Mouse (Mus musculus): ENCODE measurements at regions not wholly inside any gene's neighbourhood (a gene's known extent, or its start where the extent isn't known, plus 50 kb on each side); places are given as distances from the start of the nearest gene placed in this dataset.
"Not testable (repeated sequence)": the region's sequence is repeated elsewhere in the genome, so short reads cannot be mapped to it uniquely, and the experiment has no call there.

GRCm38 (mm10) chr6:31130522-31130921, 171.6 kb upstream of the Klf14 start:
- DNase-seq (ENCODE audit: low read depth, low spot score), result no peak

GRCm38 (mm10) chr6:31131716-31132115, 172.8 kb upstream of the Klf14 start:
- no peak for DNase-seq (ENCODE audit: low read depth, low spot score)

- DNase-seq (ENCODE audit: low read depth, low spot score), result no peak
Observed at GRCm38 (mm10) chr6:31132396-31133190, 173.7 kb upstream of the Klf14 start.

GRCm38 (mm10) chr6:31133896-31134735, 175.2 kb upstream of the Klf14 start:
- no peak for DNase-seq (ENCODE audit: low read depth, low spot score)

- no peak for DNase-seq (ENCODE audit: low read depth, low spot score)
Observed at GRCm38 (mm10) chr6:31134736-31135077, 175.8 kb upstream of the Klf14 start.

- DNase-seq (ENCODE audit: low read depth, low spot score), result no peak
Observed at GRCm38 (mm10) chr6:31135580-31135979, 176.7 kb upstream of the Klf14 start.

GRCm38 (mm10) chr6:31136895-31137294, 178.0 kb upstream of the Klf14 start:
- DNase-seq (ENCODE audit: low read depth, low spot score), result no peak

GRCm38 (mm10) chr6:31137351-31137750, 178.5 kb upstream of the Klf14 start:
- no peak for DNase-seq (ENCODE audit: low read depth, low spot score)

- DNase-seq (ENCODE audit: low read depth, low spot score), result no peak
Observed at GRCm38 (mm10) chr6:31140000-31140399, 181.1 kb upstream of the Klf14 start.

GRCm38 (mm10) chr6:31140593-31140992, 181.7 kb upstream of the Klf14 start:
- no peak for DNase-seq (ENCODE audit: low read depth, low spot score)

- no peak for DNase-seq (ENCODE audit: low read depth, low spot score)
Observed at GRCm38 (mm10) chr6:31141486-31141885, 182.6 kb upstream of the Klf14 start.

GRCm38 (mm10) chr6:31142479-31143007, 183.7 kb upstream of the Klf14 start:
- not testable (repeated sequence) for DNase-seq (ENCODE audit: low read depth, low spot score)

GRCm38 (mm10) chr6:31145687-31146086, 186.8 kb upstream of the Klf14 start:
- DNase-seq (ENCODE audit: low read depth, low spot score), result no peak

GRCm38 (mm10) chr6:31146779-31147178, 187.9 kb upstream of the Klf14 start:
- DNase-seq (ENCODE audit: low read depth, low spot score), result no peak

- no peak for DNase-seq (ENCODE audit: low read depth, low spot score)
Observed at GRCm38 (mm10) chr6:31147682-31148081, 188.8 kb upstream of the Klf14 start.

- no peak for DNase-seq (ENCODE audit: low read depth, low spot score)
Observed at GRCm38 (mm10) chr6:31148311-31148856, 189.5 kb upstream of the Klf14 start.

- no peak for DNase-seq (ENCODE audit: low read depth, low spot score)
Observed at GRCm38 (mm10) chr6:31149164-31149563, 190.3 kb upstream of the Klf14 start.

GRCm38 (mm10) chr6:31150416-31150815, 191.5 kb upstream of the Klf14 start:
- DNase-seq (ENCODE audit: low read depth, low spot score), result no peak

GRCm38 (mm10) chr6:31155857-31156256, 197.0 kb upstream of the Klf14 start:
- DNase-seq (ENCODE audit: low read depth, low spot score), result no peak

- no peak for DNase-seq (ENCODE audit: low read depth, low spot score)
Observed at GRCm38 (mm10) chr6:31156999-31157398, 198.1 kb upstream of the Klf14 start.

GRCm38 (mm10) chr6:31157429-31157828, 198.6 kb upstream of the Klf14 start:
- DNase-seq (ENCODE audit: low read depth, low spot score), result no peak

- no peak for DNase-seq (ENCODE audit: low read depth, low spot score)
Observed at GRCm38 (mm10) chr6:31158648-31159047, 199.8 kb upstream of the Klf14 start.

All from brain, embryonic 18.5 days (tissue).